Mouse (Mus musculus): ENCODE data around the gene Pnliprp2. TPM values are rescaled to one million over a fixed set of nuclear protein-coding genes. Genes with fewer than 3 reads are reported as not detected.

Pnliprp2 gene
- under 1 TPM in 1 of 2 experiments, not detected in 1; 0.20 TPM for total RNA-seq (2021)

DNA sequence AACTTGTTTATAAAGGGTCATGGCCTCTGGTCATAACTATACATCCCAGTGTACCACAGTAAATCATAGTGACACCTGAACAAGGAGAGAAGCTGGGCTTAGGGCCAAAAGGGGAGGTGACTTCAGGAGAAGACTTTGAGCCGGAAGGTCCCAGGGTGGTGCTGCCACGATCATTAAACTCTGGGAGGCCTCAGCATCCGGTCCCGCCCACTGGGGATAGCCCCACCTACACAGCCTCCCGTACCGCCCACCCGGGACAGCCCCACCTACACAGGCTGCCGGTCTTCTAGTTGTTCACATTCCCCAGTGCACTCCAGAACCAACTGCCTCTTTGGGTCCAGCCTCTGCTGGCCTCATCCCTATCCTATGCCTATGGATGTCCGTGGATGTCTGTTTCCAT lies at the start of gene Pnliprp2:
Pnliprp2 (plus strand) TSS at position 297 of the 400 bp plus-strand sequence.
- DNase-seq (ENCODE audit: low spot score in 2 of 2) = no peak
- intact Hi-C loops (cut with DNase I) = no loop called here

DNA sequence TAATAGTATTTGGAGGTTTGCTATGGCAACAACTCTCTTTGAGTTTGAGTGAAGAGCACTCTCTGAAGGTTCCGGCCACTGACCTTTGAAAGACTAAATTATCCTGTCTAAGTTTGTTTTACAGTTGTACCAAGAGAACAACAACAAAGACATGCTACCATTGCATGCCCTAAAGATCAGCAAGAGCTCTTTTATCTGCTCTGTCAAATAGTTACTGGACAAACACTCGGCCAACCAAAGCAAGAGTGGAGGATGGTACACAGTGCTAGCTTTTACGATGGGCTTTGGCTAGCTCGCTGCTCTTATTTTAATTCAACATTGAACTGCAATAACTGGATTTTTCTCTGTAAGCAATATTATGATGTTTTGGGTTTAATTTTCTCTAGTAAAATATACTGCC lies 41.6 kb upstream of the Pnliprp2 start:
- intact Hi-C loops (cut with DNase I) = no loop called here
- DNase-seq (ENCODE audit: low spot score in 2 of 2) = no peak

GRCm38 (mm10) chr19:58720439-58720838 lies 39.1 kb upstream of the Pnliprp2 start:
- no peak for DNase-seq (ENCODE audit: low spot score in 2 of 2)
- intact Hi-C loops (cut with DNase I) = no loop called here

- intact Hi-C loops (cut with DNase I) = no loop called here
- no peak for DNase-seq (ENCODE audit: low spot score in 2 of 2)
These were observed 33.0 kb upstream of the Pnliprp2 start for GRCm38 (mm10) chr19:58726551-58726950.

GRCm38 (mm10) chr19:58727756-58728155 lies 31.8 kb upstream of the Pnliprp2 start:
- DNase-seq (ENCODE audit: low spot score in 2 of 2) = no peak
- intact Hi-C loops (cut with DNase I) = no loop called here

- intact Hi-C loops (cut with DNase I) = no loop called here
- no peak for DNase-seq (ENCODE audit: low spot score in 2 of 2)
These were observed 31.0 kb upstream of the Pnliprp2 start, which contains the start of gene Pnliprp1 for GRCm38 (mm10) chr19:58728445-58729031. TSS of gene Pnliprp1 (plus strand) at chr19:58728887.

GRCm38 (mm10) chr19:58733216-58733615 lies 26.3 kb upstream of the Pnliprp2 start:
- intact Hi-C loops (cut with DNase I) = no loop called here
- DNase-seq (ENCODE audit: low spot score in 2 of 2) = no peak

DNA sequence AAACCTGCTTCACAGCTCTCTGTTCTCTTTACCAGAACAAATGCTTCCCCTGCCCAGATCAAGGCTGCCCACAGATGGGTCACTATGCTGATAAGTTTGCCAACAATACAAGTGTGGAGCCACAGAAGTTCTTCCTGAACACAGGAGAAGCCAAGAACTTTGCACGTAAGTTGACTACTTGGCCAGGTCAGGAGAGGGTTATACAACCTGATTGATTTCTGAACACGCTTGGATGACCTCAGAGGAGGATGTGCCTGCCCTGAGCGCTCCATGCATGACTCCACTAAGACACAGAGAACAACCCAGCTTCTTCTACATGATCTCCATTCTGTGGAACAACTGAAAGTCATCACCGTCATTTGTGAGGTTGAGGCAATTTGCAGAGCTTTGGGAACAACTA lies 21.4 kb upstream of the Pnliprp2 start:
- DNase-seq (ENCODE audit: low spot score in 2 of 2) = no peak
- intact Hi-C loops (cut with DNase I) = no loop called here

GRCm38 (mm10) chr19:58741036-58741435 lies 18.5 kb upstream of the Pnliprp2 start:
- intact Hi-C loops (cut with DNase I) = no loop called here
- peak in 1 of 2 experiments; percentile 0 for DNase-seq (ENCODE audit: low spot score in 2 of 2)

DNA sequence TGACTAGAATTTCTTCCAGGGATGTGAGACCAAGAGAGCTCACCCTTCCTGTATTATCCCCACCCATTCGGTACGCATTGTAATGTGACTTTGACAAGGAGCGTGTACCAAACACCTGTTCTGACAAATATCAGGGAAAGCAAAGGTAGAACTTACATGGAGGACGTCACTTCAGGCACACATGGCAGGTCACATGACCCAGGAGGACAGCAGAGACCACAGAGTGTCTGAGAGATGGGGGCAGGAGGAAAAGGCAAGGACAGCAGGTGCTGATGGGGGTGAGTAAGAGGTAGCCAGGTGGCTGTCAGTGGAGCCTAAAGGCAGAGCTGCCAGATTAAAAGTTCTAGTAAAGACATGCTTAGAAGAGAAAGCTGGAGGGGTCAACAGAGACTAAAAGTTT lies 16.8 kb upstream of the Pnliprp2 start:
- intact Hi-C loops (cut with DNase I) = no loop called here
- no peak for DNase-seq (ENCODE audit: low spot score in 2 of 2)

- DNase-seq (ENCODE audit: low spot score in 2 of 2) = no peak
- intact Hi-C loops (cut with DNase I) = no loop called here
These were observed 15.8 kb upstream of the Pnliprp2 start for GRCm38 (mm10) chr19:58743736-58744135.

- intact Hi-C loops (cut with DNase I) = no loop called here
- no peak for DNase-seq (ENCODE audit: low spot score in 2 of 2)
These were observed 12.0 kb upstream of the Pnliprp2 start for GRCm38 (mm10) chr19:58747498-58748000.

- no peak for DNase-seq (ENCODE audit: low spot score in 2 of 2)
- intact Hi-C loops (cut with DNase I) = no loop called here
These were observed 8.7 kb upstream of the Pnliprp2 start for GRCm38 (mm10) chr19:58750822-58751221.

GRCm38 (mm10) chr19:58751504-58751903 lies 8.0 kb upstream of the Pnliprp2 start:
- DNase-seq (ENCODE audit: low spot score in 2 of 2) = no peak
- intact Hi-C loops (cut with DNase I) = no loop called here

GRCm38 (mm10) chr19:58758871-58759270 lies 648 bp upstream of the Pnliprp2 start:
- DNase-seq (ENCODE audit: low spot score in 2 of 2) = no peak
- intact Hi-C loops (cut with DNase I) = no loop called here

DNA sequence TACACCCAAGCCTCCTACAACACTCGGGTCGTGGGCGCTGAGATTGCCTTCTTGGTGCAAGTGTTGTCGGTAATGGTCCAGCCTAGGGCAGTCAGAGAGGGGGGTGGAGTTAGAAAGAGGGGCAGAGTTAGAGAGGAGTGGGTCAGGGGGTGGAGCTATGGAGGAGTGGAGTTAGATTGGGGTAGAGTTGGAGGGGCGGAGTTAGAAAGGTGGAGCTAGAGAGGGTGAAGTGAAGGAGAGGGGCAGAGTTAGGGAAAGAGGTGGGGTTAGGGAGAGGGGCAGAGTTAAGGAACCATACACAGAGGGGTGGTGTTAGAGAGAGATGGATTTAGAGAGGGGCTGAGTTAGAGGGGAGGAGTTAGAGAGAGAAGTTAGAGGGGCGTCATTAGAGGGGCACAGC lies 2.8 kb downstream of the Pnliprp2 start:
- no peak for DNase-seq (ENCODE audit: low spot score in 2 of 2)
- intact Hi-C loops (cut with DNase I) = loop anchor here (2.0 to 10.0 kb wide), 2 partner anchors 140 to 442 kb away; no protein-coding TSS in a partner anchor

DNA sequence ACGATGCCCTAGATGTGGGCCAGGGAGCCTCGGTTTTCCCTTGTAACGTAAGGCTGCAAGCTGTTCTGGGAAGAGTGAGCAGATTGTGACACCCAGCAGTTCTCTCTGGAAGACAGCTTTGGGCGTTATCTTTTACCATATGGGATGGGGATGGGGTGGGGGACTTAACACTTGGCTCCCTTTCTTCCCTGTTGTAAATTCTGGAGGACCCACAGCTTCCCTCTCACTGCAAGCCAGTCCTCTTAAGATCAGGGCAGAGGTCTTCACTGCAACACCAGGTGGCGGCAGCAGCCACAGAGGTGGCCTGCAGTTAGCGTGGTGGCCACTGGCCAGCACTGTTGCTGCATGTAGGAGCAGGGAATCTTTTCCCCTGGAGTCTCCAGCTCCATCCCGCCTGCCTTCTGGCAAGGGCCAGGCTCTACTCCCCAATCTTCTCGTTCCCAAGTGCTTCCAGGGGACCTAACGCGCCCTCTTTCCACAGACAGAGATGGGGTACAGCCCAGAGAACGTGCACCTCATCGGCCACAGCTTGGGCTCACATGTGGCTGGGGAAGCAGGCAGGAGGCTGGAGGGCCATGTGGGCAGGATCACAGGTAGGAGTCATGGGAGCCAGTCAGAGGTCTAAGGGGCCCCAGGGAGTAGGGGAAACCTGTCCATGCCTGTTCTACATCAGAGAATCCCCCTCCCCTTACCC lies 3.5 kb downstream of the Pnliprp2 start:
- intact Hi-C loops (cut with DNase I) = loop anchor here (2.0 to 10.0 kb wide), 2 partner anchors 140 to 442 kb away; no protein-coding TSS in a partner anchor
- peak; percentile 71 to 73 for DNase-seq (ENCODE audit: low spot score in 2 of 2)

DNA sequence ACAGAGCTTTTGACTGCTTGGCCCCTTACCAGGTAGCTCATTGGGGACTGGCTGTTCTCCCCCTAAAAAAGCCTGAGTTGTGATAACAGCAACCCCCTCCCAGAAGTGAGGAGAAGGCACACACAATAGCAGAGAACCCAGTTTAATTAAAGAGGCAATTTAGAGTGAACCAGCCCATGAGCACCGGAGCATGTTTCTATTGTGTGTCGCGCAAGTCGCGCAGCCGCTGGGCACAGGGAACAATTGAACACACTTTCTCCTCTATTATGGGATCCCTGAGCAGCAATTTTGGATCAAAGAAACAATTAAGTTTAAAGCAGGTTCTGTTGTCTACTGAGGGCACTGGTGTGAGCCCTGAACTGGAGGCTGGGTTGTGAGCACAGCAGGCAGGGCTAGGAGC lies 7.8 kb downstream of the Pnliprp2 start:
- intact Hi-C loops (cut with DNase I) = loop anchor here (10.0 kb wide), 1 partner anchor 437 kb away; no protein-coding TSS in a partner anchor

GRCm38 (mm10) chr19:58776461-58776860 lies 16.9 kb downstream of the Pnliprp2 start:
- DNase-seq (ENCODE audit: low spot score in 2 of 2) = no peak
- intact Hi-C loops (cut with DNase I) = no loop called here

More for the DNA sequence above, 7.8 kb downstream of the Pnliprp2 start:
- DNase-seq (ENCODE audit: low spot score in 2 of 2) = no peak

GRCm38 (mm10) chr19:58781566-58781965 lies 22.0 kb downstream of the Pnliprp2 start:
- no peak for DNase-seq (ENCODE audit: low spot score in 2 of 2)
- intact Hi-C loops (cut with DNase I) = no loop called here

- intact Hi-C loops (cut with DNase I) = no loop called here
- no peak for DNase-seq (ENCODE audit: low spot score in 2 of 2)
These were observed 24.4 kb downstream of the Pnliprp2 start for GRCm38 (mm10) chr19:58783938-58784337.
